Mouse (Mus musculus) G1E (cell line): Measurements from ENCODE around the gene Camta1. TPM values are rescaled to one million over a fixed set of nuclear protein-coding genes. Genes with fewer than 3 reads are reported as not detected.

Experiments
- ATAC-seq: 2 replicates; pipeline ENCODE4 v1.8.0; 2016; ENCODE audit warnings: mild to moderate bottlenecking; ENCODE audit not compliant: insufficient number of reproducible peaks, poor library complexity, low FRiP score, severe bottlenecking; ENCODE audit errors: extremely low read depth
- DNase-seq: peaks from one replicate; pipeline ENCODE4 v3.0.0; 2012; ENCODE audit warnings: low spot score
- H3K27me3 ChIP-seq: 2 replicates; pipeline ENCODE4 v1.6.1; 2012; ENCODE audit warnings: mild to moderate bottlenecking, low read length, inconsistent platforms; ENCODE audit not compliant: insufficient read depth
- H3K36me3 ChIP-seq: replicated peaks from 2 replicates; pipeline ENCODE3; 2012; ENCODE audit warnings: mild to moderate bottlenecking, inconsistent platforms
- H3K4me1 ChIP-seq: 2 replicates; pipeline ENCODE4 v1.6.1; 2012; ENCODE audit warnings: low read depth, low read length, inconsistent platforms, mixed read lengths; ENCODE audit not compliant: insufficient read depth
- H3K4me3 ChIP-seq: 2 replicates; pipeline ENCODE4 v1.5.1; 2012; ENCODE audit warnings: low read depth, mild to moderate bottlenecking, inconsistent platforms, low read length, moderate library complexity, mixed read lengths
- H3K9me3 ChIP-seq: replicated peaks from 2 replicates; pipeline ENCODE4 v1.6.1; 2012; ENCODE audit warnings: inconsistent platforms
- CTCF ChIP-seq: IDR thresholded peaks from 2 replicates; pipeline ENCODE4 v1.5.1; 2012; ENCODE audit warnings: low read depth, low read length, inconsistent platforms, mixed read lengths
- GATA1 ChIP-seq: IDR thresholded peaks from 2 replicates; pipeline ENCODE4 v1.6.1; 2012; ENCODE audit warnings: borderline replicate concordance, low read length, inconsistent platforms, mixed read lengths
- GATA2 ChIP-seq: IDR thresholded peaks from 2 replicates; pipeline ENCODE4 v1.6.1; 2012; ENCODE audit warnings: low read depth, low read length, inconsistent platforms, borderline replicate concordance
- POLR2AphosphoS5 ChIP-seq: IDR thresholded peaks from 2 replicates; pipeline ENCODE4 v1.6.1; 2012; ENCODE audit warnings: low read depth, low read length, inconsistent platforms; ENCODE audit not compliant: insufficient replicate concordance
- TAL1 ChIP-seq: conservative IDR thresholded peaks from 2 replicates; pipeline ENCODE4 v1.6.1; 2012; ENCODE audit warnings: low read depth, low read length, inconsistent platforms, mixed read lengths
- polyA plus RNA-seq: library from polyadenylated mRNA; stranded (reverse); fragments of >175 nt; gene quantifications from 2 replicates; pipeline ENCODE4 v1.2.3, GENCODE M21; 2012
- total RNA-seq, 2 experiments: library from RNA; stranded (forward) in 1 of 2; stranded (reverse) in 1 of 2; fragments of 200-1000 nt in 1 of 2; fragments of >200 nt in 1 of 2; fragmentation: Nextera tagmentation in 1 of 2; gene quantifications; 2 replicates each; pipeline ENCODE4 v1.2.3; 2014 to 2017

The Camta1 gene
- total and polyA plus RNA-seq, 3 experiments, result 10.8 to 113 (median 25.7) TPM

DNA sequence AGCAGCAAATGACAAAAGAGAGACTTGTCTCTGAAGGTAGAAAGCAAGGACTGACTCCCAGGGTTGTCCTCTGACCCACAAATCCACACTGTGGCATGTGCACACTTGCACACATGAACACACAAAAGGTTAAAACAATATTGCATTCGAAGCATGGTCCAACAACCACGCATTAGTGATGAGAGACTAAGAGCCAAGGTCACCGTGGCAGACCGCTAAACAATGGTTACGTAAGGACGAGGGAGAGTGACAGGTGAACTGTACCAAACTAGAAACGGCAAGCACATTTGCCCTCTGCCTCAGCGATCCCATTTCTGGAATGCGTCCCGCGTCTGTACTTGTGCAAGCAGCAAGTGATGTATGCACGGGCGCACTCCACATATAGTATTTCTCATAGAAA is 525.3 kb downstream of the Camta1 start:
- no peak for ATAC-seq

DNA sequence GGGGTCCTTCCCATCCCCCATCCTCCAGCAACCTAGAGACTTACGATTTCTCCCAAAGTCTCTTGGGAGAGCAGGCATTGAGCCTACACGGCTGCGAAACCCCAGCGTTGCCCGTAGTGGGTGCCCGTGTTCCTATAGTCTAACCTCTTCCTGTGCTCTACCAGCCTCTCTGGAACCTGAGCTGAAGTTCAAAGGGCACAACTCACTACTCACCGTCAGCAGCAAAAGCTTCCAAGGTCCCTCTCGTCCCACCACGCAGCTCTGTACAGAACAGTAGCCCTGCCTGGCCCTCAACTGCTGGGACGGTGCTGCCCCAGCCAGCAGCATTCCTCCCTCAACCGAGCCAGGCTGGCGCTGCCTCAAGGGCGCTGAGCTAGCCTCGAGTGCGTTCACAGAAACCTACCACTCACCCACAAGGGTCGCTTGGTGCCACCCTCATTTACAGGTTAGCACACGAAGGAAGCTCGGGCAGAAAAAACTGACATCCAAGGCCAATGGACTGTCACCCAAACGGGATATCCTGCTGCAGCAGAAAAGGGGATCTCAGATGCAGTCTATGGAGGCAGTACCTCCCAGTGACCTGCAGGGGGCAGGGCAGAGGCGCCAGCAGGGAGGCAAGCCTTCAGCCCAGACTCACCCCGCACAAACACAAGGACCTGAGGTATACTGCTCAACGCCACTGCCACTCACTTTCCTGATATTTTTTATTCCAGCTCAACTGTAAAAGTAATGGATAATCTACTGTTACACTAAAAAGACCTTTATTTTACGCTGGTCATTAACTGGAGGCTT is 526.5 kb downstream of the Camta1 start:
- TF ChIP-seq POLR2AphosphoS5, result no peak
- no peak for TF ChIP-seq GATA2
- no peak for TF ChIP-seq CTCF
- no peak for TF ChIP-seq GATA1
- TF ChIP-seq TAL1, result no peak
- Histone ChIP-seq H3K9me3 (peaks cover 94% of the 10 kb centered on the region), H3K4me1 (no peaks in the 10 kb centered on the region), H3K36me3 (no peaks in the 10 kb centered on the region), H3K4me3 (no peak overlapping the region), H3K27me3 (no peaks in the 10 kb centered on the region)
- ATAC-seq (no peak), DNase-seq (no peak)

More for the DNA sequence above, 525.3 kb downstream of the Camta1 start:
- Histone ChIP-seq H3K4me1 (no peaks in the 10 kb centered on the region), H3K4me3 (no peak overlapping the region), H3K36me3 (no peaks in the 10 kb centered on the region), H3K9me3 (peaks cover 92% of the 10 kb centered on the region), H3K27me3 (no peaks in the 10 kb centered on the region)
- DNase-seq, result no peak
- TF ChIP-seq CTCF, result no peak
- no peak for TF ChIP-seq TAL1
- TF ChIP-seq POLR2AphosphoS5, result no peak

DNA sequence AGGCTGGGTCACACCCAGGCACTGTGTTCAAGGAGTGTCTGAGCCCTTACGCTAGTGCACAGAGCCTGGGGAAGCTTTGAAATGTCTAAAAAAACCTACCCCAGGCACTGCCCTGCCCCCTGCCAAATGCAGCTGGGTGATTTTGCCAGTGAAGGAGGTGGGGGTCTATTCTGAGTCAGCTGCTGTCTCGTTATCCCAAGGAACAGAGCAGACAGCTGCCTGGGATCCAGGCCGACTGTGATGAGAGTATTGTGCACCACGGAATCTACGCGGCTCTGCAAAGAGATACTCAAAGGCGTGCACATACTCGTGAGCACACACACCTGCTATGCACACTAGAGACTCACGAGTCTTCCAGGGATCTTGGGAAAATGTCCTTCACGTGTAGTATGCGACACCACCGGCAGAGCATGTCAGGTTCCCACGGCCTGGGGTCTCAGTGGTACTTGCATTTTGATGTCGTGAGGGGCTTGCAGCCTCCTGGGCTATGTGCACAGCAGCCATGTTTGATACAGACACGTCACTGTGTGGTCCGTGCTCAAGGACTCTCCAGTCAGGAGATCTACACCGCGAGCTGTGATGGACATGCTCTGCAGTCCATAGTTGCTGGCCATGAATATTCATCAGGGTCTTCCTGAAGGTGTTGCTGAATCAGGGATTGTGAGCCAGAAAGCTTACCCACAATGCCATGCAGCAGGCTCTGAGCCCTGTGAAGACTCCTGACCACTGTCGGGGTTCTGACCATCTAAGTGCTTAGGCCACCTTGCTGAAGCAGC is 529.4 kb downstream of the Camta1 start:
- H3K9me3 ChIP-seq, result peaks cover 95% of the 10 kb centered on the region
- ATAC-seq, result no peak
- no peaks in the 10 kb centered on the region for H3K36me3 ChIP-seq
- TF ChIP-seq GATA2 (no peak), TAL1 (no peak), CTCF (no peak), POLR2AphosphoS5 (no peak), GATA1 (no peak)
- no peaks in the 10 kb centered on the region for H3K27me3 ChIP-seq
- DNase-seq, result no peak
- H3K4me1 ChIP-seq, result no peaks in the 10 kb centered on the region
- no peak overlapping the region; the same call in 1 of the 2 replicates for H3K4me3 ChIP-seq

DNA sequence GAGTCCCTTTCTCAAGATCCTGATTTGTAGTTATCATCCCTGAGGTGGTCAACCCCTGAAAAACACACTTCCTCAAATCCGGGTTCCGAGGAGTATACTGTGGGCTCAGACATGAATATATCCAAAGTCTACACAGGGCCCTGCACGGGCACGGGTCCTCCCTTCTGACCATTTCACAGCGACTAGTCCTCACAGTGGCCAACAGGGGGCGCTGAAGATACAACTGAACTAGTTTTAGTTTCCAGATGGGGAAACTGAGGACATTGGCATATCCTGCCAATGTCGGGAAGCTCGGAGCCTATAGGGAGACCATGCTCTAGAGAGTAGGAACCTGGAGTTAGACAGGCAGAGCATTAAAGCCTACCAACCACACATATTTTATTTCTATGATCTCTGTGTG is 530.7 kb downstream of the Camta1 start:
- TF ChIP-seq CTCF, result no peak
- no peak for TF ChIP-seq GATA2
- TF ChIP-seq POLR2AphosphoS5, result no peak
- TF ChIP-seq TAL1, result no peak
- TF ChIP-seq GATA1, result no peak
- DNase-seq (no peak), ATAC-seq (no peak)
- H3K36me3 ChIP-seq, result no peaks in the 10 kb centered on the region
- no peak overlapping the region for H3K4me3 ChIP-seq
- H3K4me1 ChIP-seq, result no peaks in the 10 kb centered on the region
- H3K27me3 ChIP-seq, result no peaks in the 10 kb centered on the region
- H3K9me3 ChIP-seq, result peaks cover 92% of the 10 kb centered on the region

DNA sequence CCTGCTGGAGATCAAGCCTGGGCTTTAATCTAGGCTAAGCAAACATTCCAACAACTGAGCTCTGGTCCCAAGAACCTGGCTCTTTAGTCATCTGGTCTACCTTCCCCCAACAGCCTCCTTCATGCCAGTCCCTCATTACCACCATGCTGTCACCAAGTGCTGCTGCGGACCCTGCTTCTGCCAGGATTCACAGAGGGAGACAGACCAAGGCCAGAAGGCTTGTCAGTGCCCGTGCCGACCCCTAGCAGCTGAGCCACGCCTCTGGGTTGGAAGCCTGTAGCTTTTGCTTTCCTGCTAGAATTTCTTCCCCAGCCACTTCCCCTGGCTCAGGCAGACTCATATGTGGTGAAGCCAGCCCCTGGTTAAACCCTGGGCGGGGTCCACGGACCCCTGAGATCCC is 533.6 kb downstream of the Camta1 start:
- Histone ChIP-seq H3K36me3 (no peaks in the 10 kb centered on the region), H3K4me1 (no peaks in the 10 kb centered on the region), H3K4me3 (no peak overlapping the region), H3K9me3 (peaks cover 92% of the 10 kb centered on the region), H3K27me3 (no peaks in the 10 kb centered on the region)
- ATAC-seq (no peak), DNase-seq (no peak)
- TF ChIP-seq TAL1 (no peak), GATA1 (no peak), CTCF (no peak), POLR2AphosphoS5 (no peak), GATA2 (no peak)

DNA sequence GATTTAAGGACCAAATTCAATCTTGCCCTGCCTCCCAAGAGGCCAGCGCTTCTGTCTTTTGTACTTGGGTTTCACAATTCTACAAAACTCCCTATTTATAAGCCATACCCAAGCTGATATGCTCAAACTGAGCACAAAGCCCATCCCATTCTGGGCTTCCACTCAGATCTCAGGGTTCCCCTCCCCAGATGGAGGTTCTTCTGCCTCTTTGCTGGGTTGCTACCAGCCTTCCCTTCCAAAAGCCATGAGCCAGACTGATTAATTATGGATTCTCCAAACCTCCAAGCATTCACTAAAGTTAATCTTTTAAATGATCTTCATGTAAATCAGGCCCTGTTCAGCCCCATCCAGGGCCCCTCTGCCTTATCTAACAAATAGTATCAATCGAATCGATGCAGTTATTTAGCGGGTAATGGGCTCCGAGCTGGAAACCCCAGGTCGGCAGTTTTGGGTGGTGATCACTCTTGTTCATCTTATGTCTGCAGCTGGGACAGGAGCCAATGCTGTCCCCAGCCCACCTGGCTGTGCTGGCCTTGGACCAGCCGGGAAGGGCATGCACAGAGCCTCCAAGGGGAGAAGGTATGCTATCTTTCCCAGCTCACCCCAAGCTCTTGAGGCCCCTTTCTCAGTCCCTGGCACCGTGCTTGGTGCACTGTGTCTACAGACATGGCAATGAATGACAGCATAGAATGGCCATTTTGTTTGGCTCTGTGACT is 534.5 kb downstream of the Camta1 start:
- ATAC-seq, result no peak
- no peak for TF ChIP-seq GATA1
- TF ChIP-seq POLR2AphosphoS5, result no peak
- no peak for TF ChIP-seq GATA2
- H3K9me3 ChIP-seq, result peaks cover 92% of the 10 kb centered on the region
- no peaks in the 10 kb centered on the region for H3K27me3 ChIP-seq
- H3K4me1 ChIP-seq, result no peaks in the 10 kb centered on the region
- no peak for DNase-seq
- no peak overlapping the region for H3K4me3 ChIP-seq
- no peaks in the 10 kb centered on the region for H3K36me3 ChIP-seq
